Mouse (Mus musculus): Measurements from ENCODE around the gene Slc25a1. TPM values are rescaled to one million over a fixed set of nuclear protein-coding genes. Genes with fewer than 3 reads are reported as not detected.

The Slc25a1 gene
- polyA plus RNA-seq, 1 experiment: 76.5 TPM

DNA sequence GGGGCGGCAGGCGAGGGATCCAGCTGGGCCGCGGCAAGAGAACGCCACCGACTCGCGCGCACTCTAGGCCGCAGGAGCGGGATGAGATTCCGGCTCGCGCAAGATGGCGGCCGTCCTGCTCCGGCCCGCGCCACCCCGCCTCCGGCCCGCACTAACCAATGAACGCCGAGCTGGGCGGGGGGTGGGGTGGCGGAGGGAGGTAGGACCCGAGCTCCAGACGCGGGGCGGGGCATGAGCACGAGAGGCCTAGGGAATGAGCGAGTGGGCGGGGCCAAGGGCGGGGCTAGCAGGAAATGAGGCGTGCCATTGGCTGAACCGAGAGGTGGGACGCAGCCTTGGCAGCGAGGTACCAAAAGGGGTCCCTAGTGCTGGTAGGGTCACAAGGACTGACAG lies 36.5 kb downstream of the Slc25a1 start, which contains the start of gene Gm20518:
Gene Gm20518 (minus strand): TSS at position 105 of the 393 bp plus-strand sequence.
- Histone ChIP-seq H3K27ac (ENCODE audit: insufficient read depth, low read length) (peak within 1 kb of the TSS; percentile 87), H3K27me3 (ENCODE audit: control insufficient read depth, insufficient read depth, low read length) (no peaks in the 10 kb centered on the region), H3K4me3 (replicated peaks; ENCODE audit: insufficient read depth, low read depth, low read length) (peak within 1 kb of the TSS; percentile 94), H3K4me1 (ENCODE audit: control insufficient read depth, insufficient read depth, low read length) (peaks cover 24% of the 10 kb centered on the region)
- peak; percentile 99 for DNase-seq
- no peak for TF ChIP-seq CTCF (IDR thresholded peaks at IDR 0.05; ENCODE audit: borderline replicate concordance, insufficient read depth, low read depth, low read length)
- peak; percentile 85 for TF ChIP-seq POLR2A (IDR thresholded peaks at IDR 0.05; ENCODE audit: borderline replicate concordance, insufficient read depth, low read length)
- WGBS: 2% methylated on average over 38 of the region's 38 CpGs

DNA sequence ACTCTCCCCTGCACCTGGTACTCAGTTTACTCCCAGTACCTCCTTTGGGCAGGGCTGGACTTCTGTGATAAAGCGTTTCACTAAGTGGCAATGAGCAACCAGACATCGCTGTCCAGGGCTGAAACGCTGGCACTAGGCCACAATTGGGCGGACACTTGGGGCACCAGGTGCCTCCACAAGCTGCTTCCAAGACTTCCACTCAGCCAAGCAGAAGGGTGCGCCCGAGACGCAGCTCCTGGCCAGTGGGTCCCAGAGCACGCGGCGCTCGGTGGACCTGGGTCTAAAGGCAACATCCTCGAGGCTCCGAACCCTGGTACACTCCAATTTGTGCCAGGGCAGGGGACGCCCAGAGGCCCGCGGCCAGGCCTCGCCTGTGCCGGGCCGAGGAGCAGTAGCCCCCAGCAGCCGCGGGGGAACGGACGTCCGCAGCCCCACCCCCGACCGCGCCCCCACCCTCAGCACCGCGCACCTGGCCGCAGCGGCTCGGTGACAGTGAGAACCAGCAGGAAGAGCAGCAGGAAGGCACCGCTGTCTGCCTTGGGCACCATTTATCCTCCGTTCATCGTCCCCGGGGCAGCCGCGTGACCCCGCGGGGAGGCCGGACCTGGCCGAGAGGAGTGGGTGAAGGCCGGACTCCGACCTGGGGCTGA lies 37.0 kb downstream of the Slc25a1 start:
- peak overlapping the region; percentile 87 for H3K27ac ChIP-seq (ENCODE audit: insufficient read depth, low read length)
- TF ChIP-seq POLR2A (IDR thresholded peaks at IDR 0.05; ENCODE audit: borderline replicate concordance, insufficient read depth, low read length) (no peak), CTCF (IDR thresholded peaks at IDR 0.05; ENCODE audit: borderline replicate concordance, insufficient read depth, low read depth, low read length) (no peak)
- peaks cover 24% of the 10 kb centered on the region for H3K4me1 ChIP-seq (ENCODE audit: control insufficient read depth, insufficient read depth, low read length)
- H3K4me3 ChIP-seq (replicated peaks; ENCODE audit: insufficient read depth, low read depth, low read length): peak overlapping the region; percentile 94
- DNase-seq: peak; percentile 94
- WGBS: under 1% methylated on average over 43 of the region's 44 CpGs
- no peaks in the 10 kb centered on the region for H3K27me3 ChIP-seq (ENCODE audit: control insufficient read depth, insufficient read depth, low read length)

DNA sequence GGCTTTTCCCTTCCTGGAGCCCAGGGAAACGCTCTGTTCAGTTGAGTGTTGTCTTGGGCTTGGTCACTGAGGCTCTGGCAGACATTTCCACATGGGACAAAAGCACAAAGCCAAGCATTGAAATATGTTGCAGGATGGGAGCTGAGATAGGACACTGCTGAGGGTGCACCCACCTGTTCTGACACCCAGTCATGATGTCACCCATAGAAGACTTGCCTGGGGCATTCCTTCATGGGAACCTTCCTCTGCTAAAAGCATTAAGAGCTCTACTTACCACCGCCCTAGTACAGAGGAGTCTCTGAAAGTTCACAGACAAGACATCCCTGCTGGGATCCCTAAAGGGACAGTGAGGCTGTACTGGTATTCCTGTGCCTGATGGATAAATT lies 37.7 kb downstream of the Slc25a1 start:
- Histone ChIP-seq H3K27ac (ENCODE audit: insufficient read depth, low read length) (peak overlapping the region; percentile 35; the same call in 1 of the 2 replicates), H3K4me3 (replicated peaks; ENCODE audit: insufficient read depth, low read depth, low read length) (peak overlapping the region; percentile 94), H3K27me3 (ENCODE audit: control insufficient read depth, insufficient read depth, low read length) (no peaks in the 10 kb centered on the region), H3K4me1 (ENCODE audit: control insufficient read depth, insufficient read depth, low read length) (peaks cover 30% of the 10 kb centered on the region)
- 2% methylated on average over 2 of the region's 2 CpGs for WGBS
- peak in 1 of 2 experiments; percentile 34 for DNase-seq
- TF ChIP-seq CTCF (IDR thresholded peaks at IDR 0.05; ENCODE audit: borderline replicate concordance, insufficient read depth, low read depth, low read length) (no peak), POLR2A (IDR thresholded peaks at IDR 0.05; ENCODE audit: borderline replicate concordance, insufficient read depth, low read length) (no peak)

- 26% methylated on average over 6 of the region's 6 CpGs for WGBS
- TF ChIP-seq POLR2A (IDR thresholded peaks at IDR 0.05; ENCODE audit: borderline replicate concordance, insufficient read depth, low read length) (no peak), CTCF (IDR thresholded peaks at IDR 0.05; ENCODE audit: borderline replicate concordance, insufficient read depth, low read depth, low read length) (no peak)
- Histone ChIP-seq H3K27ac (ENCODE audit: insufficient read depth, low read length) (peak overlapping the region; percentile 35; the same call in 1 of the 2 replicates), H3K4me3 (replicated peaks; ENCODE audit: insufficient read depth, low read depth, low read length) (peak overlapping the region; percentile 94), H3K4me1 (ENCODE audit: control insufficient read depth, insufficient read depth, low read length) (peaks cover 34% of the 10 kb centered on the region), H3K27me3 (ENCODE audit: control insufficient read depth, insufficient read depth, low read length) (no peaks in the 10 kb centered on the region)
- DNase-seq: peak in 1 of 2 experiments; percentile 64
These were observed 38.2 kb downstream of the Slc25a1 start for GRCm38 (mm10) chr16:17889689-17890341.

DNA sequence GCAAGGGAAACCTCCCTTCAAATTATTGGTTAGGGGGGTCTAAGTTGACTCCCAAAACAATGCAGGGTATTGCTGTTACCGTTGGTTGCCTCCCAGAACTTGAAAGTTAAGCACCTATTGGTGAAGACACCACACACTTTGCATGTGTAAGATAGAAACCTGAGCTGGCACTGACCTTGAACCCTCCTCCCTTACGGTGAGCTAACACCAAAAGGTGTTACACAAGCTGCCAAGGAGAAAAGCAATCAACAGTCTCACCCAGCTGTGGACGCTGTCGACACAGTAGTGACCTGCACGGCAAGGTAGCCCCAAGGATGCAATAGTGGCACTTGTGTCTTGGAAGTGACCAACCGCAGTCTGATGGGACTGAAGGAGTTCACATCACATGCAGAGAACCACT lies 43.9 kb downstream of the Slc25a1 start:
- Histone ChIP-seq H3K27ac (ENCODE audit: insufficient read depth, low read length) (no peak overlapping the region), H3K27me3 (ENCODE audit: control insufficient read depth, insufficient read depth, low read length) (no peaks in the 10 kb centered on the region), H3K4me1 (ENCODE audit: control insufficient read depth, insufficient read depth, low read length) (peaks cover 34% of the 10 kb centered on the region), H3K4me3 (replicated peaks; ENCODE audit: insufficient read depth, low read depth, low read length) (no peak overlapping the region)
- WGBS: 85% methylated on average over 6 of the region's 6 CpGs
- DNase-seq: no peak
- TF ChIP-seq POLR2A (IDR thresholded peaks at IDR 0.05; ENCODE audit: borderline replicate concordance, insufficient read depth, low read length) (no peak), CTCF (IDR thresholded peaks at IDR 0.05; ENCODE audit: borderline replicate concordance, insufficient read depth, low read depth, low read length) (no peak)

DNA sequence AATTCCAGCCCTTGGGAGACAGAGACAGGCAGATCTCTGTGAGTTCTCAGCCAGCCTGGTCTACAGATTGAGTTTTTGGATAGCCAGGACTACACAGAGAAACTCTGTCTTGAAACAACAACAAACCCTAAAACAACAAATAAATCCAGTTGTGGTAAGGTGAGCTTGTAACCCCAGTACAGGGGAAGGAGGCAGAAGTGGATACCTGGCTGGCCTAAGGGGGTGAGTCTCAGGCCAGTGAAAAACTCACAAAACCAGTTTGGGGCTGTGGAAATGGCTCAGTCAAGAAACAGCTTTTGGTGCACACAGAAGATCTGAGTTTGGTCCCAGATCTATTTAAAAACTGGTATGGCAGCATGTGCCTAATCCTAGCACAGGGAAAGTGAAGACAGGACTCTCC lies 45.8 kb downstream of the Slc25a1 start:
- TF ChIP-seq CTCF (IDR thresholded peaks at IDR 0.05; ENCODE audit: borderline replicate concordance, insufficient read depth, low read depth, low read length): no peak
- no peak for TF ChIP-seq POLR2A (IDR thresholded peaks at IDR 0.05; ENCODE audit: borderline replicate concordance, insufficient read depth, low read length)

DNA sequence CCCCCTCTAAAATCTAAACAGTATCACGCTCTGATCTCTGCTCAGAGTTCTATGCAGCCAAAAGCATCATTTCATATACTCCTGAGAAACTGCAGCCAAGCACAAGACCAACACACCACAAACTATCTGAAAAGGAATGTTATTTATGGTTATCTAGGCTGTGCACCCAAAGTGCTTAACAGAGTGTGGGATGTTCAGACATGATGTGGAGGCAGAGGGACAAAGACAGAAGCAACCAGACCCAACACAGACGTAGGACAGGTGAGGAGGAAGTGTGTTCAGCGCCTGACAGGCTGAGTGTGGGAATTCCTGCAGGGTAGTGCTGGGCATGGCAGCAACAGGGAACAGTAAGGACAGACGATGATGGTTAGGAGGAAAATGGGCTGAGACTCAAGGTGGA lies 48.4 kb downstream of the Slc25a1 start:
- H3K27ac ChIP-seq (ENCODE audit: insufficient read depth, low read length): no peak overlapping the region

More for the DNA sequence above, 45.8 kb downstream of the Slc25a1 start:
- Histone ChIP-seq H3K27me3 (ENCODE audit: control insufficient read depth, insufficient read depth, low read length) (no peaks in the 10 kb centered on the region), H3K4me3 (replicated peaks; ENCODE audit: insufficient read depth, low read depth, low read length) (no peak overlapping the region), H3K27ac (ENCODE audit: insufficient read depth, low read length) (no peak overlapping the region), H3K4me1 (ENCODE audit: control insufficient read depth, insufficient read depth, low read length) (peaks cover 34% of the 10 kb centered on the region)
- no peak for DNase-seq

GRCm38 (mm10) chr16:17876096-17876495 lies 51.9 kb downstream of the Slc25a1 start:
- Histone ChIP-seq H3K27me3 (ENCODE audit: control insufficient read depth, insufficient read depth, low read length) (no peaks in the 10 kb centered on the region), H3K4me3 (replicated peaks; ENCODE audit: insufficient read depth, low read depth, low read length) (no peak overlapping the region), H3K4me1 (ENCODE audit: control insufficient read depth, insufficient read depth, low read length) (peaks cover 29% of the 10 kb centered on the region), H3K27ac (ENCODE audit: insufficient read depth, low read length) (no peak overlapping the region)
- DNase-seq: no peak
- TF ChIP-seq CTCF (IDR thresholded peaks at IDR 0.05; ENCODE audit: borderline replicate concordance, insufficient read depth, low read depth, low read length): no peak
- TF ChIP-seq POLR2A (IDR thresholded peaks at IDR 0.05; ENCODE audit: borderline replicate concordance, insufficient read depth, low read length): no peak
- 98% methylated on average over 1 of the region's 1 CpGs for WGBS

More for the DNA sequence above, 48.4 kb downstream of the Slc25a1 start:
- Histone ChIP-seq H3K4me3 (replicated peaks; ENCODE audit: insufficient read depth, low read depth, low read length) (no peak overlapping the region), H3K4me1 (ENCODE audit: control insufficient read depth, insufficient read depth, low read length) (peaks cover 27% of the 10 kb centered on the region), H3K27me3 (ENCODE audit: control insufficient read depth, insufficient read depth, low read length) (no peaks in the 10 kb centered on the region)
- DNase-seq: no peak
- WGBS: 36% methylated on average over 4 of the region's 4 CpGs
- TF ChIP-seq POLR2A (IDR thresholded peaks at IDR 0.05; ENCODE audit: borderline replicate concordance, insufficient read depth, low read length): no peak
- no peak for TF ChIP-seq CTCF (IDR thresholded peaks at IDR 0.05; ENCODE audit: borderline replicate concordance, insufficient read depth, low read depth, low read length)

Other genes starting within 250 kb of the Slc25a1 start
- gene Med15, start 195.3 kb downstream of the Slc25a1 start, polyA plus RNA-seq (2012; rRNA removed): 73.1 and 78.7 TPM in 2 replicates
- 101 and 106 TPM in 2 replicates for gene Klhl22, start 168.6 kb downstream of the Slc25a1 start, polyA plus RNA-seq (2012; rRNA removed)
- gene Scarf2, start 130.9 kb downstream of the Slc25a1 start, polyA plus RNA-seq (2012; rRNA removed): 2.1 and 2.5 TPM in 2 replicates
- gene B830017H08Rik, start 95.1 kb downstream of the Slc25a1 start, polyA plus RNA-seq (2012; rRNA removed): 4.3 and 4.7 TPM in 2 replicates
- gene Car15, start 89.9 kb downstream of the Slc25a1 start, polyA plus RNA-seq (2012; rRNA removed): 48.4 and 58.9 TPM in 2 replicates
- 9.1 and 9.2 TPM in 2 replicates for gene Gm20518, start 36.5 kb downstream of the Slc25a1 start, polyA plus RNA-seq (2012; rRNA removed)
- 0.08 and 0.11 TPM in 2 replicates for gene Tssk1, start 34.0 kb downstream of the Slc25a1 start, polyA plus RNA-seq (2012; rRNA removed)
- gene Dgcr2, start 29.7 kb downstream of the Slc25a1 start, polyA plus RNA-seq (2012; rRNA removed): 145 and 162 TPM in 2 replicates
- gene Tssk2, start 29.6 kb downstream of the Slc25a1 start, polyA plus RNA-seq (2012; rRNA removed): not detected in 2 replicates
- 41.5 and 41.7 TPM in 2 replicates for gene Ess2, start 16.9 kb downstream of the Slc25a1 start, polyA plus RNA-seq (2012; rRNA removed)
- gene Gsc2, start 13.2 kb downstream of the Slc25a1 start, polyA plus RNA-seq (2012; rRNA removed): not detected in 2 replicates
- gene Vpreb2, start 52.2 kb upstream of the Slc25a1 start, polyA plus RNA-seq (2012; rRNA removed): not detected in 2 replicates
- 102 and 104 TPM in 2 replicates for gene Dgcr6, start 124.6 kb upstream of the Slc25a1 start, polyA plus RNA-seq (2012; rRNA removed)
- gene Prodh, start 162.0 kb upstream of the Slc25a1 start, polyA plus RNA-seq (2012; rRNA removed): 45.1 and 55.8 TPM in 2 replicates
- 82.9 and 97.4 TPM in 2 replicates for gene Rtn4r, start 199.4 kb upstream of the Slc25a1 start, polyA plus RNA-seq (2012; rRNA removed)